Mouse (Mus musculus): Measurements from ENCODE around the gene Gucy2d. TPM values are rescaled to one million over a fixed set of nuclear protein-coding genes. Genes with fewer than 3 reads are reported as not detected.
A peak's percentile ranks its signal among the peaks of the same experiment; 100 is the strongest.

The Gucy2d gene
- polyA plus RNA-seq, 1 experiment from 2014 or later: not detected

DNA sequence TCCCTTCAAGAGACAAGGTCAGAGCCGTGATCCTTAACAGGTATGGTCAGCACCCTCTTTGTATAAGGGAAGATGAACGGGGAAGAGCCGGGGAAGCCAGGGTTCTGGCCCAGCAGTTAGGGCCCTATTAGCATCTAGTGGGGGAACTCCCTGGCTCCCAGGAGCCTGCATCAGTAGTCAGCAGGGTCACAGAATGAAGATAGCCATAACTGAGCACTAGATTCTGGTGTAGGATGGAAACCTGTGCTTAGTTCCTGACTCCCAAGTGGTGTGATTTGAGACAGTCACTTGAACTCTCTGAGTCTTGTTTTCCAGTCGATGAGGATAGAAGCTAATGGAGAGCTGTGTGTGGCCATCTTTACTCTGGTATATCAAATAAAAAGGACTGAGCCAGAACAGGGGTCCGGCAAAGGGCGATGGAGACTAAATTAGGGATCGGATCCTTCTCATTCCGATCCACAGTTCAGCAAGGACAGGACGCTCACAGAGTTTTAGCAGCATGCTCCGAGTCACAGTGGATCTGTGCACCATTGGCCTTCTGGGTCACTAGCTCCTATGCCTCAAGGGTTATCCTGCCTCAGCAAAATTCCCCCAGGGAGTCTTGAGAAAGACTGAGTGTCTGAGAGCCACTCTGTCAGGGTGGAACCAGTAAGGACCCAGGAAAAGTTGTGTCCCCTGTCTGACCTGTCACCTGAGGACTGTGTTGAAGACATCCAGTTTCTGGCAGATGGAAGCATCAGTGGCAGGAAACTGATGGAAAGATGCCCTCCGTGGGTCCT is 47.2 kb downstream of the Gucy2d start:
- H3K4me1 ChIP-seq (ENCODE audit: insufficient read depth, low read length): peaks cover 34% of the 10 kb centered on the region
- H3K9ac ChIP-seq (replicated peaks; ENCODE audit: low read length): no peak overlapping the region
- H3K4me2 ChIP-seq (replicated peaks; ENCODE audit: low read depth, low read length): no peak overlapping the region
- H3K27ac ChIP-seq (ENCODE audit: low read length): no peak overlapping the region
- no peaks in the 10 kb centered on the region for H3K27me3 ChIP-seq (ENCODE audit: insufficient read depth, low read length)
- WGBS: 83% methylated on average over 11 of the region's 11 CpGs
- no peak overlapping the region for H3K4me3 ChIP-seq (ENCODE audit: low read length)
- H3K36me3 ChIP-seq (ENCODE audit: insufficient read depth, low read length): no peaks in the 10 kb centered on the region
- H3K9me3 ChIP-seq (ENCODE audit: low read length): no peaks in the 10 kb centered on the region
- ATAC-seq (ENCODE audit: low FRiP score, low TSS enrichment): no peak

DNA sequence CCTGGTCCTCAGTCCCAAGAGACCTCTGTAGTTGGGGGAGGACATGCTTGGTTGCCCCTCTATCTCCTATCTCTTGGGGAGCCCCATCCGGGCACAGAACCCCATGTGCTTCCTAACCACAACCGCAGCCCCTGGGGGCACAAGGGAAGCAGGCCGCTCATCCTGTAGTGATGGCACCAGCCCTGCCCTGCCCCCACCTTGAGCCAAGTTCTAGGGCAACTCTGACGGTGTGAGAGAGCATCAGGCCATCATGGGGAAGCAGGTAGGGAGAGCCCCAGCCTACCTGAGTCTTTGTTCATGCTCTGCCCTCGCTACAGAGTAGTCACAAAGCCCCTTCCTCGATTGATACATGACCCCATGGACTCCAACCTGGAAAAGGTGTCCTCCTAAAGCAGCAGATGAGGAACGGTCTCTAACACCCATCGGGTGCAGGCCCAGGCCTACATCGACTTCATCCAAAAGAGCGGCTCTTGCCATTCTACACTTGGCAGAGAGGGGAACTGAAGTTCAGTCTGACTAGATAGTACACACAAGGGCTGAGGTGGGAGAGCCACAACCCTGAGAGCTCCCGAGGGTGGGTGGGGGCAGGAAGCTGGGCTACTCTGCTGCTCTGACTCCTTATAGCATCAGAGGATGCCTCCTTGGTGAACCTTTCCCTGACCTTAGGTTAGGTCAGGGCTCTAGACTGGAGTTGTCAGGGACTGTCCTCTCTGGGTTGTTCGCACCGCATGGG is 48.3 kb downstream of the Gucy2d start:
- H3K9me3 ChIP-seq (ENCODE audit: low read length): no peaks in the 10 kb centered on the region
- ATAC-seq (ENCODE audit: low FRiP score, low TSS enrichment): 0 out of 2 replicates have a peak, but pooled peaks have one; percentile 1
- no peak overlapping the region for H3K4me3 ChIP-seq (ENCODE audit: low read length)
- H3K36me3 ChIP-seq (ENCODE audit: insufficient read depth, low read length): no peaks in the 10 kb centered on the region
- H3K9ac ChIP-seq (replicated peaks; ENCODE audit: low read length): no peak overlapping the region
- peaks cover 29% of the 10 kb centered on the region for H3K4me1 ChIP-seq (ENCODE audit: insufficient read depth, low read length)
- 87% methylated on average over 13 of the region's 13 CpGs for WGBS
- peak overlapping the region; percentile 79; the same call in 1 of the 2 replicates for H3K4me2 ChIP-seq (replicated peaks; ENCODE audit: low read depth, low read length)
- no peaks in the 10 kb centered on the region for H3K27me3 ChIP-seq (ENCODE audit: insufficient read depth, low read length)
- no peak overlapping the region for H3K27ac ChIP-seq (ENCODE audit: low read length)

DNA sequence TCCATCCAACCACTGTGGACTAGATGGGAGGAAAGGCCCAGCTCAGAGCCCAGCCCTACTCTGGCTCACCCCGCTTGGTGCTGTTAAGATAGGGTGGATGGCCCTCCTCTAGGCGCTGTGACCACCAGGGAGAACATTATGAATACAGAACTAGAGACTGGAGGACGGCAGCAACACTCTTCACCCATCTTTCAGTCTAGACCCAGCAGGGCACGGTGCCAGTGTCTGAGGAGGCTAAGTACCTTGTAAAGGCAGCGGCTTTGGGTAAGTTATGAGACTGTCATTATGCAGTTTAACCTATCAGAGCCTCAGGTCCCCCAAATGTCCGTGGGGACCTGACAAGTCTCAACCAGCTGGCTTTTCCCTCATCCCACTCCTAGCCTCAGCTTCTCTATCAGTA is 48.9 kb downstream of the Gucy2d start, which contains the start of gene Lrrc32:
Gene Lrrc32 (plus strand): TSS at position 153 of the 400 bp plus-strand sequence.
- Histone ChIP-seq H3K27ac (ENCODE audit: low read length) (no peak within 1 kb of the TSS), H3K4me1 (ENCODE audit: insufficient read depth, low read length) (peaks cover 33% of the 10 kb centered on the region), H3K27me3 (ENCODE audit: insufficient read depth, low read length) (no peaks in the 10 kb centered on the region), H3K9me3 (ENCODE audit: low read length) (no peaks in the 10 kb centered on the region), H3K4me3 (ENCODE audit: low read length) (peak within 1 kb of the TSS; percentile 53), H3K9ac (replicated peaks; ENCODE audit: low read length) (peak within 1 kb of the TSS; percentile 71), H3K36me3 (ENCODE audit: insufficient read depth, low read length) (no peaks in the 10 kb centered on the region), H3K4me2 (replicated peaks; ENCODE audit: low read depth, low read length) (peak within 1 kb of the TSS; percentile 79)
- ATAC-seq (ENCODE audit: low FRiP score, low TSS enrichment): peak; percentile 24; the same call in 1 of the 2 replicates
- 54% methylated on average over 6 of the region's 6 CpGs for WGBS

DNA sequence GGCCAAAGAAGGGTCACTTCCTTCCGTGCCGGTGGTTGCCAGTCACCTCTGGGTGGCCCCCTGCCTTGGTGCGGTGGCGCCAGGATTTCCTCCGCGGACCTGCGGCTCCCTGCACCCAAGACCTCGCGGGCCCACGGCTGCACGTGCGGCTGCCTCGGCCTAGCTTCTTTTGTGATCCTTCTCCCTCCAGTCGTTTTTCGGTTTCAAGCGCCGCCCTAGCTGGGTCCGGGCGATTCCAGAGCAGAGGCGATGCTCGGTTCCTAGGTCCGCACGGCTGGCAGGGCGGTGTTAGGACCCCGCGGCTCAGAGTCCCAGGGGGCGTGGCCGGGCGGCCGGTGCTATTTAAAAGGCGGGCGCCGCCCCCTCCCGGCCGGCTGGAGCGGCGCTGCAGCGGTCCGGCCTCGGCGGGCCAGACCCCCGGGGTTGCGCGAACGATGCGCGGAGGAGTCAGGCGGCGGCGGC is 49.4 kb downstream of the Gucy2d start:
- H3K9ac ChIP-seq (replicated peaks; ENCODE audit: low read length): peak overlapping the region; percentile 71
- H3K4me2 ChIP-seq (replicated peaks; ENCODE audit: low read depth, low read length): peak overlapping the region; percentile 79
- H3K9me3 ChIP-seq (ENCODE audit: low read length): no peaks in the 10 kb centered on the region
- peak; percentile 88 for ATAC-seq (ENCODE audit: low FRiP score, low TSS enrichment)
- H3K36me3 ChIP-seq (ENCODE audit: insufficient read depth, low read length): no peaks in the 10 kb centered on the region
- H3K27me3 ChIP-seq (ENCODE audit: insufficient read depth, low read length): no peaks in the 10 kb centered on the region
- WGBS: under 1% methylated on average over 50 of the region's 50 CpGs
- H3K27ac ChIP-seq (ENCODE audit: low read length): no peak overlapping the region
- H3K4me1 ChIP-seq (ENCODE audit: insufficient read depth, low read length): peaks cover 38% of the 10 kb centered on the region
- H3K4me3 ChIP-seq (ENCODE audit: low read length): peak overlapping the region; percentile 53

DNA sequence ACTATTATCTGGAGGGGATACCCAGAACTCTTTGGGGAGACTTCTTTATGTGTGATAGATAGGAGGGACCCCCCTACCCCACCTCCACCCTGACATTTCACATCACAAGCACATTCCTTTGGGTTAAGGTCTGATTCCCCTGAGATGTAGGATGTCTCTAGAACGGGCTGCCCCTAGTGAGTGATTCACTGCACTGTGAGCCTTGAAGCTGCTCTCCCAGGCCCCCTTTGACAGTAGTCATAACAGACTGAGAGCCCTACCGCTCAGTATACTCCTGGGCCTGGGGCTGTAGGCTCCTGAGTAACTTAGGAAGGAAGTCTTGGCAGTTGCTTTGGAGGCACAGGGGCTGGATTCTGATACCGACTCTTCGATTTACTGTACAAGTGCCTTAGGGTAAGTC is 50.1 kb downstream of the Gucy2d start:
- peak overlapping the region; percentile 71 for H3K9ac ChIP-seq (replicated peaks; ENCODE audit: low read length)
- H3K4me2 ChIP-seq (replicated peaks; ENCODE audit: low read depth, low read length): peak overlapping the region; percentile 79
- H3K27ac ChIP-seq (ENCODE audit: low read length): no peak overlapping the region
- 36% methylated on average over 4 of the region's 4 CpGs for WGBS
- H3K4me3 ChIP-seq (ENCODE audit: low read length): peak overlapping the region; percentile 53
- no peaks in the 10 kb centered on the region for H3K27me3 ChIP-seq (ENCODE audit: insufficient read depth, low read length)
- peak; percentile 4; the same call in 1 of the 2 replicates for ATAC-seq (ENCODE audit: low FRiP score, low TSS enrichment)
- no peaks in the 10 kb centered on the region for H3K9me3 ChIP-seq (ENCODE audit: low read length)
- no peaks in the 10 kb centered on the region for H3K36me3 ChIP-seq (ENCODE audit: insufficient read depth, low read length)
- peaks cover 39% of the 10 kb centered on the region for H3K4me1 ChIP-seq (ENCODE audit: insufficient read depth, low read length)

DNA sequence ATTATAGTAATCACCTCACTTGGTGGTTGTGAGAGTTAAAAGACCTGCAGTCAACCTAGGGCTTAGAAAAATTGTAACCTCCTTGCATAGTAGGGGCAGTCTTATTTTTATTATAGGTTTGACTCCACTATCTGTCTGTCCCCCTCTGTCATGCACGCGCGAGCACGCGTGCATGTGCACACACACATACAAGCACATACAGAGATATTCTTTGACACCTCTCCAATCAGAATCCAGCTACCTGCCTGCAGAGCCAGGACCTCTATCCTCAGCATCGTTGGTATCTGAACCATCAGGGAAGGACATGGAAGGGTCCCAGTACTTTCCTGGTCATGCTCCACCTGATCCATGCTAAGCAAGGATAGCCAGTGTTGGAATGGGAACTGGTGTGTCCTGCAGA is 50.7 kb downstream of the Gucy2d start:
- Histone ChIP-seq H3K27me3 (ENCODE audit: insufficient read depth, low read length) (no peaks in the 10 kb centered on the region), H3K9me3 (ENCODE audit: low read length) (no peaks in the 10 kb centered on the region), H3K4me1 (ENCODE audit: insufficient read depth, low read length) (peaks cover 33% of the 10 kb centered on the region), H3K9ac (replicated peaks; ENCODE audit: low read length) (peak overlapping the region; percentile 71), H3K36me3 (ENCODE audit: insufficient read depth, low read length) (no peaks in the 10 kb centered on the region), H3K4me2 (replicated peaks; ENCODE audit: low read depth, low read length) (peak overlapping the region; percentile 79), H3K27ac (ENCODE audit: low read length) (no peak overlapping the region), H3K4me3 (ENCODE audit: low read length) (peak overlapping the region; percentile 53)
- WGBS: 92% methylated on average over 6 of the region's 6 CpGs
- no peak for ATAC-seq (ENCODE audit: low FRiP score, low TSS enrichment)

DNA sequence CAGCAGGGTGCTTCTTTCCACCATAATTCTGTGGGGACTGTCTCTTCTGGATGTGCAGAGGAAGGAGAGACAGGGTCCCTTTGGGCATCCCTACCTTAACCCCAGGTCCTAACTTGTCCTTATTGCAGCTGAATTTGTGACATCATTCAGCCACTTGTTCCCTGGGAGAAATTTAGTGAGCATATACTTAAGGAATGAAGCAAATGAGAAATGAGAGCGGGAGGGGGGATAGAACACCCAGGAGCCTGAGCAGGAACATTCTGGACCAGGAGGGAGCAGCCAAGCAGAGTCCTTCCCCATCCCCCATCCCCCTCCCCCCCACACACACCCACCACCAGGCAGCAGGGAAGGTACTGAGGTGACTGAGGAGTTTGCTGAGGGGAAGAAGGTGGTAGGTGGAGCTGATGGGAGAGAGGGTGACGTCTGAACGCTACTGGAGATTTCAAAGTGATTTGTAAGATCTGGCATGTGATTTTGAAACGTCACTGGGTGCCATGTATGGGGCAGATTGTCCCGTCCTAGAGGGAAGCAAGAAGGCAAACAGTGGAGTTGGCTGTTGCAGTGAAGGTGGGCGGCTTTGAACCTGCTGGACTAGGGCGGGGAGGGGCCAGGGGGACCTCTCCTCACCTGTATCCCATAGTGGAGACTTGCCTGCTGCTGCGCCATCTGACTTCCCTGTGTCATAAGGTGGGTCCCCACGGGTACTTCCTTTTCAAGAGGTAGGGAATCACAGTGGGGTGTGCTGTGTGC is 51.4 kb downstream of the Gucy2d start:
- Histone ChIP-seq H3K36me3 (ENCODE audit: insufficient read depth, low read length) (no peaks in the 10 kb centered on the region), H3K9ac (replicated peaks; ENCODE audit: low read length) (no peak overlapping the region), H3K4me3 (ENCODE audit: low read length) (peak overlapping the region; percentile 53), H3K4me2 (replicated peaks; ENCODE audit: low read depth, low read length) (peak overlapping the region; percentile 79), H3K4me1 (ENCODE audit: insufficient read depth, low read length) (peaks cover 27% of the 10 kb centered on the region), H3K27ac (ENCODE audit: low read length) (no peak overlapping the region), H3K27me3 (ENCODE audit: insufficient read depth, low read length) (no peaks in the 10 kb centered on the region), H3K9me3 (ENCODE audit: low read length) (no peaks in the 10 kb centered on the region)
- ATAC-seq (ENCODE audit: low FRiP score, low TSS enrichment): no peak
- 61% methylated on average over 9 of the region's 9 CpGs for WGBS

DNA sequence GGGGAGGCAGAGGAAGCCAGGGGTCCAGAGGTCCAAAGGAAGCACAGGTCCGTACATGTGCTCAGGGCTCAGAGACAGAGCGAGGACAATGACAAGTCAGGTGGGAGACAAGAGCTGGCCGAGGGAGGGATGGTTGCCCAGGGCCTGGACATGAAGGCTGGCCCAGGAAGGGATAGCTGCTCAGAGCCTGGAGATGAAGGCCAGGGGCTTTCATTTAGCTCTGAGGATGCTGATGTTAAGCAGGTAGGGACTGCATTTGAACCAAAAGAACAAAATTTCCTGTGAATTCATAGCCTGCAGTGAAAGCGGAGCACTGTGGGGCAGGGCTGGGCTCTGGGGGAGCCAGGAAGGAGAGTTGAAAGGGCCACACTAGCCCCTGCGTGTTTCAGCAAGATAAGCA is 52.1 kb downstream of the Gucy2d start:
- no peak overlapping the region for H3K27ac ChIP-seq (ENCODE audit: low read length)
- no peaks in the 10 kb centered on the region for H3K36me3 ChIP-seq (ENCODE audit: insufficient read depth, low read length)
- peak overlapping the region; percentile 35; the same call in 1 of the 2 replicates for H3K9ac ChIP-seq (replicated peaks; ENCODE audit: low read length)
- H3K4me2 ChIP-seq (replicated peaks; ENCODE audit: low read depth, low read length): peak overlapping the region; percentile 79
- ATAC-seq (ENCODE audit: low FRiP score, low TSS enrichment): no peak
- H3K4me1 ChIP-seq (ENCODE audit: insufficient read depth, low read length): peaks cover 26% of the 10 kb centered on the region
- H3K9me3 ChIP-seq (ENCODE audit: low read length): no peaks in the 10 kb centered on the region
- H3K27me3 ChIP-seq (ENCODE audit: insufficient read depth, low read length): no peaks in the 10 kb centered on the region
- 66% methylated on average over 5 of the region's 5 CpGs for WGBS
- H3K4me3 ChIP-seq (ENCODE audit: low read length): peak overlapping the region; percentile 7

DNA sequence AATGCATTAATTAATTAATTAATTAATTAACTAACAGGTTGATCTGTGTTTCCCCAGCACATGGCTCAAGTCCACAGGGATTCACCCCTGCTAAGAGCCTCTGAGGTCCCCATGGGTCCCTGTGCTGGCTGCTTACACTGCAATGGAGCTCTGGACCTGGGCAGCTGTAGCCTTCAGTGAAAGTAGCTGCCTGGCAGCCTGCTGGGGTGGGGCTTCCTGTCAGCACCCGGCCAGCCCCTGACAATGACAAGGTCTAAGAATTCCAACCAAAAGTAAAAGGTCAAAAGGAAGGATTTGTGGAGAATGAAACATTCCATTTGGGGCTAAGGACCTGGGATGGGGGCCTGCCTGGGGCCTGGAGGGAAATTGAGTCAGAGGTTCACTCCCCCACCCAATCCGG is 53.1 kb downstream of the Gucy2d start:
- Histone ChIP-seq H3K4me1 (ENCODE audit: insufficient read depth, low read length) (peaks cover 26% of the 10 kb centered on the region), H3K4me3 (ENCODE audit: low read length) (no peak overlapping the region), H3K27ac (ENCODE audit: low read length) (no peak overlapping the region), H3K9me3 (ENCODE audit: low read length) (no peaks in the 10 kb centered on the region), H3K36me3 (ENCODE audit: insufficient read depth, low read length) (no peaks in the 10 kb centered on the region), H3K9ac (replicated peaks; ENCODE audit: low read length) (no peak overlapping the region), H3K4me2 (replicated peaks; ENCODE audit: low read depth, low read length) (0 out of 2 replicates have a peak overlapping the region, but pooled peaks have one; percentile 19), H3K27me3 (ENCODE audit: insufficient read depth, low read length) (no peaks in the 10 kb centered on the region)
- 60% methylated on average over 2 of the region's 2 CpGs for WGBS
- no peak for ATAC-seq (ENCODE audit: low FRiP score, low TSS enrichment)

Data from kidney, embryonic 16.5 days (tissue).